Mouse (Mus musculus) heart, postnatal 36 days (tissue): ENCODE results near the gene E2f3. TPM values are rescaled to one million over a fixed set of nuclear protein-coding genes. Genes with fewer than 3 reads are reported as not detected.
A peak's percentile ranks its signal among the peaks of the same experiment; 100 is the strongest.

Experiments
- DNase-seq, 2 experiments: peaks; one replicate each; pipeline ENCODE4 v3.0.0; 2021 to 2022
- intact Hi-C: fragments of 180-260 bp; cut with DNase I; formaldehyde crosslinking; loops from one replicate; pipeline ENCODE4 v1.15.1; 2025
- total RNA-seq, 2 experiments: library from RNA; stranded (reverse); gene quantifications; 2 replicates each; pipeline ENCODE4 v1.2.3; 2021

E2f3 gene
- 1 to 10 TPM; 6.4 to 6.6 TPM for total RNA-seq

DNA sequence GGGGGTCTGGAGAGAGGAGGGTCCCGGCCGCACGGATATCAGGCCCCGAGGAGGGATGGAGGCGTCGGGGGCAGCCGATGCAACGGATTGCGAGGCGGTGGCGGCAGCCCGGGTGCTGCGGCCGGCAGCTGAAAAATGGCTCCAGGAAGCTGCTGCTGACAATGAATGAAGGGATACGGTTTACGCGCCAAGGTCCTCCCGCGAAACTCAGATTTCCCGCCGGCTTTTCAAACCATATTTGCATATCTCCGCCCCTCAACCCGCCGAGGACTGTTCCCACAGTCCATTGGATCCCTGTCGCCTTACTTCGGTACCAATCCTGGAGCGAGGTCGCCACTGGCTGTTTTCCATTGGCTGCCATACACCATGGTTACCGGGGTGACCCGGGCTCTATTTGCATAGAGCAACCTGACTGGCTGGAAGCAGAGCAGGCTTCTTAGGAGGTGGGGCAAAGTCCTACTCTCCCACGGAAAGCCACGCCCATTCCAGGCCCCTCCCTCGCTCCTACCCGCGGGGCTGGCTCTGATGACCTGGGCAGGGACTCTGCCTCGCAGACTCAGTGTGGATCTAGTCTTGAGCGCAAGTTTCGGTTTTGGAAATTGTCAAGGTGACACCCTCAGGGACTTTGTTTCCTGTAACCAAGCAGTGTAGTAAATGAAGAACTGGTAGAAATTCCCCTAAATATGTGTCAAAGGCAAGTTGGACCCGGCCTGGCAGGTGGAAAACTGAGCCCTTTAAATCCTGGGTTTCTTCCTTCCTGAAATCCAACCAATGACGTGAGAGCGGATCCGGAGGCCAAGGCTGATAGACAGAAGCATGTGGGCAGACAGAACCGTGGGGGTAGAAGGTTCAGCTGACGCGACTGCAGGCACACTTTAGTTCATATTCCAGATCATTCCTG is at the start of gene E2f3:
E2f3 (minus strand) TSS at position 209 of the 901 bp plus-strand sequence.
- peak; percentile 96 to 98 for DNase-seq
- intact Hi-C loops, result loop anchor here (1.0 to 10.0 kb wide), 4 partner anchors 101 to 1031 kb away; partner anchors contain the start of genes Cdkal1, Sox4 and Uqcrfs1

DNA sequence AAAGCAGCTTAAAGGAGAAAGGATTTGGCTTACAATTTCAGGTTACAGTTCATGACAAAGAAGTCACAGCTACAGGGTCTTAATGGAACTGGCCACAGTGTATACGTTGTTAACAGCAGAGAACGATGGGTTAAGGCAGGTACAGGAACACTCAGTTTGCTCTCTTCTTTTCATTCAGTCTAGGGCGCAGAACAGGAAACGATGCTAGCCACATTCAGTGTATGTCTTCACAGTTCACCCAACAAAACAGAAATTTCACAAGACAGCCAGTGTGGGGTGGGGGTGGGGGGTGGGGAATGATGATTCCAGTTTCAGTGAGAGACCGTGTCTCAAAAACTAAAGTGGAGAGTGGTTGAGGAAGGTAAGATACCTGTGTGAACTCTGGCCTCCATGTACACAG is 48.7 kb upstream of the E2f3 start:
- intact Hi-C loops, result no loop called here
- no peak for DNase-seq

DNA sequence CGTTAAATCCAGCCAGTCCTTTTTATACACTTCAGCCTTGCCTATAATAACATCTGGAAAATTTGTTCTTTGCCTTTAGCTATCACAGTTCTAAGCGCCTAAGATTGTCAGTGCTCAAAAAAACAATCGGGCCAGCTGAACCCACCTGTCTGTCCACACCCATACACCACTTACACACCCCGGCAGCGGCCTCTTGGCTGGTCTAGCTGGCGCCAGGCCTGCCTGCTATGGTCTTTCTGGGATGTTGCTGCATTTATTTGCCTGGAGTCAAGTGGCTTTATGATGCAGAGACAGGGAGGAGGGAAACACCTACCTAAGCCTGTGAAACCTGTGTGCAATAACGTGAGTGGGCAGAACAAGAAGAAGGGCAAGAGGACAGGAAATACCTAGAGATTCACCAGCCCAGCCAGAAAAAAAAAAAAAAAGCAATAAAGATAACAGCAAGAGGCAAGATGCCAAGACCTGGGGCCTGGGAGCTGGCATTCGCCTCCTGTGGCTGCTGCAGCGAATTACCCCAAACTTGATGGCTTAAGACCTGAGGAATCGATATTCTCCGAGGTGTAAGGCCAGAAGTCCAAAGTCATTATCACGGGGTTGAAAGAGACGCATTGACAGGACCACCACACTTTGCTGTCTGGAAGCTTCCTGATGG is 45.9 kb upstream of the E2f3 start:
- DNase-seq, result no peak
- intact Hi-C loops, result no loop called here

DNA sequence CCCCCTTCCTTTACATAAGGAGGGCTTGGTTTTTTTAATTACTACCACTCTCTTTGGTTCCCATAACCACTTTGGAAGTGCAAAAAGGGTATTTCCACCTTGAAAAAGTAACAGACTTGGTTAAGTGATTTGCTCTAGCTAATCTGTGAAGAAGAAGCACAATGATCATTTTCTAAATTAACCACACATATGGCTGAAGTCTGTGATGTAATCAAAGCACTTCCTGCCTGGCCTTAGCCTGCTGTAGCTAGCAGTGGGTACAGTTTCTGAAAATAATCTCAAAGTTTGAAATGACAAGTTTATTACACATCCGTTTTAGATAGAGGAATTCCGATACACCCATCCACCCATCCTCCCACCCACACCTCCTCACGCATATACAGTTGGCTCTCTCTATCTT is 42.0 kb upstream of the E2f3 start:
- no peak for DNase-seq
- intact Hi-C loops, result no loop called here

DNA sequence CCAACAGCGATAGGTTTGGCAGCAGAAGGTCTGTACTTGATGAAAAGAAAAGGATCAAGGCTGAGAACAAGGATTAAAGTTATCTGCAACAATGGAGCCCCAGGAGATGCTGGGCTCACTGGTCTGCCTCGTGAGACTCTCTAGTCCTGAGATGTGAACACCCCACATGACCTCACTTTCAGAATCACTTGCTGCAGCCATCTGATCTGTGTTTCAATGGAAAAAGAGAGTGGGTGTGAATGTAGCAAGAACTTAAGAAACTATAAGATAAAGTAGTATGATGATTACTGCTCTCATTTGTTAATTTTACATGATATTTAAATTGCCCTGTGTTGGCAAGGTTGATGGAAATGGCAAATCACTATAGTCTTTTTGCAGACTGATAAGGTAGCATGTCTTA is 36.6 kb upstream of the E2f3 start:
- DNase-seq, result no peak
- intact Hi-C loops, result no loop called here

DNA sequence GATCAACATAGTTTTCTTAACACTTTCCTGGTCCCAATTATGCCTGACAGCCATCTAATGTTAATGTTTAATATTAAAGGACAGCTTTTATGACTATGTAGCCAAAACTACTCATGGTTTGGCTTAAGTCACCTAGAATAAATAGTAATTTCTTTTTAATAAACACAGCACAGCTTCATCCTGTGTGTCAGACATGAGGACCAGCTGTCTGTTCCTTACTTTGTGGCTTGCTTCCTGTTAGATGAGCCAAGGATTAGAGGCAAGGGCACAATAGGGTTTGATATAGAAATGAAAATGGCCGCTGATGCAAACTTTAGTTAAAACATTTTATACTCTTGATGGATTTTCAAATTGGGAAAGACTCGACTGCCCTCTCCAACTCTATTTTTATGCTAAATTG is 32.7 kb upstream of the E2f3 start:
- intact Hi-C loops, result no loop called here

DNA sequence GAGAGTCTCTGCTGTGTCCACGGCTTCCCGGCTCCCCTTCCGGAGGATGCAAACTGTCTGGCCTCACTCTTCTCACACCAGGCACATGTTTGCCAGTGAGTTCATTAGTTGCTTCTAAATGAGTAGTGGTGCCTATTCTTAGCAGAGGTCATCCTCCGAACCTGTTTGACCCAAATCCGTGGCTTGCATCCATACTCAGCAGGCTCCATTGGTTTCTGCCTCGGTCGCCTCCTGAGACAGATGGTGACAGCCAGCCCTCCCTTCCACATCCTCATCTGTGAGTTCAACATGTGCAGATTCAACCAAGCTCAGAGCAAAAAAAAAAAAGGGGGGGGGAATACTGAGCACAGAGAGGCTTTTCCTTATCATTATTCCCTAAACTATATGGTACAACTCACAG is 31.7 kb upstream of the E2f3 start:
- intact Hi-C loops, result no loop called here
- no peak for DNase-seq

More for the DNA sequence above, 32.7 kb upstream of the E2f3 start:
- DNase-seq, result no peak

DNA sequence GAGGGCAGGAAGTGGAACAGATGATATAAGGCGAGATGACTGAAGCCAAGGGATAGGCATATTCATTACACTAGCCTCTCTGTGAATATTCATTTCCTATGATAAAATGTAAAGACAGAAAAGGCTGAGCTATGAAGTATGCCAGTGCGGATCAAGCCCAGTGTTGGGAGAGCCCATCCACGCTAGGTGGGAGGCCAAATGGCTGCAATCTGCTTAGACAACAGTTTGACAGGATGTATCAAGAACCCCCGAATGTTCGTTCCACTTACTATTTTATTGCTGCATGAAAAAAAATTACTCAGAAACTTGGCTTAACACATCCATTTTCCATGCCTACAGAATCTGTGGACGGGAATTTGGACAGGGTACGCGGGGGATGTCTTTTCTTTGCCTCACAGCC is 28.7 kb upstream of the E2f3 start:
- intact Hi-C loops, result no loop called here
- no peak for DNase-seq

DNA sequence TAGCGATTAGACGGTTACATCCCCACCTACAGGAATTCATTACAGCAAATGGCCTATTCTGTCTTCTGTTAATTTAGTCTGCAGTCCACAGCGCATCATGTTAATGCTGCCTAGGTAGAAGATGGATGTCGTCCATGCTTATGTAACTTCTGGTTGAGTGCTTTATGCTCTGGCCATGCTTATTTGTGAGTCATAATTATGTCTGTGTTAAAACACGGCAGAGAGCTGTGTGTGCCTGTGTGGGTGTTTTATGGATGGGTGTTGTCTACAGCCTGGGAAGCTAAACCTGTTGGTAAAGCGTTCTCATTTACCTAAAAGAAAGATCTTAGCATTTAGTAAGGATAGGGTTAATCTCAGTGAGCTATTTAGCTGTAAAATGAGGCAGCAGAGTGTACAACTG is 26.4 kb upstream of the E2f3 start:
- intact Hi-C loops, result no loop called here
- no peak for DNase-seq

DNA sequence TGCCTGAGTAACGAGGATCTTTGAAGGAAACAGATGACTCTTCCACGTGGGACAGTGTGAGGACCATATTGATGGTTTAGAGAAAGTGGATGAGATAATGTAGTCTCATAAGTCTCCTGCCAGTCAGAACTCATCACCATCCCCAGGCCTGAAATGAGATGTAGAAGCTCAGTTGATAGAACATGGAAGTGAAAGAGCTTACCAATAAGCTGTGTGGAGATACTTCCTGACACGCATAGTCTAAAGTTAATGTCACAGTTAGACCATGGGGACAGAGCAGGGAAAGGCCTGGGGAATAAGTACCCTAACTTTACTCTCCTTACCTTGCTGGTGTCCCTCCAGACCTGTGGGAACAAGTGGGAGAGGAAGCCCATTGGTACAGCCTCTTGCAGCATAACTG is 22.9 kb upstream of the E2f3 start:
- intact Hi-C loops, result no loop called here
- DNase-seq, result no peak

DNA sequence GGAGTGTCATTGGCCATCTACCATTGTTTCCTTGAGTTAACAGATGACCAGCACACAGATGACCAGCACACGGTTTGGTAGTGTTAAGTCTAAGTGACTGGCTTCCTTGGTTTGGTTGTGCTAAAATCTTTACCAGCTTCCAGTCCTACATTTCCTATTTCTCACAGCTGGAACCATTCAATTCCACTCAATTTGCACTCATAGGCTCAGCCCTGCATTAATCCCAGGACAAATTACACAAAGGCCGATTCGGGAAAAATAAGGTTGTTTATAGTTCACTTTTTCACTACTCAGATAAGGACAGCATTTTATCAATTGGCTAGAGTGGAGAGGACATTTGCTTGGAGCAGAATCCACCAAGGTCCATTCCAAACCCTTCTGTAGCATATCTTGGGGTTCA is 19.6 kb upstream of the E2f3 start:
- DNase-seq, result no peak
- intact Hi-C loops, result no loop called here

DNA sequence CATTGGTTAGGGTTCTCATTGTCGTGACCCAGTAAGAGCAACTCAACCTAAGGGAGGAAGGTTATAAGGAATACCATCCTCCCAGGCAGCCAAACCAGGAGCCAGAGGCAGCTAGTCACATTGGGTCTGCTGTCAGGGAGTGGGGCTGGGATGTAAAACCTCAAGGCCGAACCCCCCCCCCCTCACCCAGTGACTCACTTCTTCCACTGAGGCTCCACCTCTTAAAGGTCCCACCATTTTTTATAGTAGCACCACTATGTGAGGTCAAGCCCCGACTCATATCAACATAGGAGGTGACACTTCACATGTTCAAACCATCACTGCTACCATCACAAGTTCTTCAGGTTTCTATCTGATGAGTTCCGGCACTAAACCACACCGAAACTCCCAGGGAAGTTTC is 19.0 kb upstream of the E2f3 start:
- intact Hi-C loops, result no loop called here
- DNase-seq, result no peak

DNA sequence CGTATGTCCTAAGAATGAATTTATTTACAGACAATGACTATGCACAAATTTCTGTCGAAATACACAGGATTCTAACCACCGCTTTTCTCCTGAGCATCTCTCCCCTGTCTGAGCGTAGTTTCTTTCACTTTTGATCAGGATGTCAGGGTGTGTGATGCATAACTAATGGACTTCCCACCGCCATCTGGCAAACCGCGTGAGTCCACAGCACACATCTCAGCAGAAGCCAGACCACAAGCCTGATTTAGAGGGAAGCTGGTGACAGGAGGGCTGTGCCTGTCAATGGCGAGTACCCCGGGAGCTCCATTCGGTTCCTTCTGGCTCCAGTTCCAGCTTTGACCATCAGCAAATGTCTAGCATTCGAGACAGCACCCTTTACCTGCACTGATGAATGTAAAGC is 17.3 kb upstream of the E2f3 start:
- intact Hi-C loops, result no loop called here
- no peak for DNase-seq

DNA sequence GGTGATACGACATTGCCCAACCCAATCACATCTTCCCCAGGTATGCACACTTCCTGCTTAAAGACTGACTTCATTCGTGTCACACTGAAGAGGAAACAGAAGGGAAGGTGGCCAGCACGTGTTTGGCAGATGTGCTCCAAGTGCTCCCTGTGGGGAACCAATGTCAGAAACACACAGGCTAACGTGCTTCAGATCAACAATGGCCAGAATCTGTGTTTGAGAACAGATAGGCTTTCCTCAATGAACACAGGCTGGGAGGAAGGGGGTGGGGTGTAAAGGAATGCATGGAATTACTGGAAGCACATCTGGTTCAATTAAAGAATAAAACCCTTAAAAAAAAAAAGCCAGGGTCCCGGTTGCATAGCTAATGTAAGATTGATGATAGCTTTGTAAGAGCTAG is 15.2 kb upstream of the E2f3 start:
- intact Hi-C loops, result no loop called here
- no peak for DNase-seq

DNA sequence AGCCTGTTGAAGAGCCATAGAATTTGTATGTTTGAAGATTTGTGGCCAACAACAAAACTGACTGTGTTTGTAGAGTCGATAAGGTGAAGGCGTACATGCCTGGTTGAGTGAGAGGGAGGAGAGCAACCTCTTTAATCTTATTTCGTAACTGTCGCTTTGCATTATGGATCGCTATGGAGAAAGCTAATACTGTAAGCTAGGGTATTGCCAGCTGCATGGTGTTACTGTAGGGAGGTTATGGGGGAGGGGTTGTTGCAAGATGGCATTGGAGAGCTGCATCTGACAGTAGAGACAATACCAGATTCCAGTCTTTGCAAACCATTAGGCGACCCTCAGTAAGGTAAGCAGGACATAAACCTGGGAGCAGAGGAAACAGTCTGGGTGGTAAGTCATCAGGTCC is 2.1 kb upstream of the E2f3 start:
- no peak for DNase-seq
- intact Hi-C loops, result loop anchor here (5.0 to 10.0 kb wide), 3 partner anchors 99 to 1033 kb away; partner anchors contain the start of genes Sox4 and Uqcrfs1

DNA sequence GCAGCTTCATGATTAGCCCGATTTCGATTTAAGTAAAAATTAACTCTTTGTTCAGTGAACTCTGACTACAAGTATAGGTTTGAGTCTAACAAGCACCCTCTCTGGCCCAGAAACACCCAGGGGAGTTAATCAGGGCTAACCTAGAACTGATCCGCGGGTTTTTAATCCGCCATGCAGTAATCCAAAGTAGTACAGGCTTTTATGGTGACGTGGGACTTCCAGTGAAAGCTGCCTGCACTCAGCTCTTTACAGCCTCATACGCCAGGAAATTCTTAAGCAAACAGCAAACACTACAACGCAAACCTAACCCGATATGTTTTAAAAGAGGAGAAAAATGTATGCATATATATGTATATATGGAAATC is 875 bp upstream of the E2f3 start:
- intact Hi-C loops, result loop anchor here (1.0 to 10.0 kb wide), 4 partner anchors 101 to 1032 kb away; partner anchors contain the start of genes Cdkal1, Sox4 and Uqcrfs1
- no peak for DNase-seq

DNA sequence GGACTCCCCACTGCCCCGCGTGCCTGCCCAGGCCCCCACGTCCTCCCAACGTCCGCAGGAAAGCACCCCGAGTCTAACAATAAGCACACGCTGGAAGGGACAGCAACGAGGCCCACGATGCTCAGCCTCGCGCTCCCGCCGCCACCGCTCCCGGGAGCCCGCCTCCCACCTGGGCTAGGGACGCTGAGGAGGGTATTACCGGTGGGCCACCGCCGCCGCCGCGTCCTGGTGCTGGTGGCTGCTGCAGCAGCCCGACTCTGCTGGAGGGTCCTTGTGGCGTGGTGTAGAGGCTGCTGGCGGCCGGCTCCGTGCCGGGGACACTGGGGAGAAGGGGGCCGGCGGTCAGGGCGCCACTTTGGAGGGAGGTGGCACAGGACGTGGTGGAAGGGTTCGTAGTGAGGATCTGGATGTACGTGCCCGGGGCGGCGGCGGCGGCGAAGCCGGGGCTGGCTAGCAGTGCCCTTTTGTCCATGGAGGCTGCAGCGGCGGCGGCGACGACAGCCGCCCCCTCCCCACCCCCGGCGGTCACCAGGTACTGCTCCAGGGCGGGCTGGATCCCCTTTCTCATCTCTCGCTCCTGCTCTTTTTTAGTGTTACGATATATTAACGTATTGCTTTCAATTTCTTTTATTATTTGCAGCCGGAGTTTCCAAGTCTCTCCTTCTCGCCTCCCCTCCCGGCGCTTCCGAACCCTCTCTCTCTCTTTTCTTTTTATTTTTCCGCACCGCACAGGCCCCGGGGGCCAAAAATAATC is 585 bp downstream of the E2f3 start:
- DNase-seq, result peak; percentile 24 to 44
- intact Hi-C loops, result loop anchor here (5.0 to 10.0 kb wide), 3 partner anchors 102 to 1030 kb away; partner anchors contain the start of genes Sox4 and Uqcrfs1

DNA sequence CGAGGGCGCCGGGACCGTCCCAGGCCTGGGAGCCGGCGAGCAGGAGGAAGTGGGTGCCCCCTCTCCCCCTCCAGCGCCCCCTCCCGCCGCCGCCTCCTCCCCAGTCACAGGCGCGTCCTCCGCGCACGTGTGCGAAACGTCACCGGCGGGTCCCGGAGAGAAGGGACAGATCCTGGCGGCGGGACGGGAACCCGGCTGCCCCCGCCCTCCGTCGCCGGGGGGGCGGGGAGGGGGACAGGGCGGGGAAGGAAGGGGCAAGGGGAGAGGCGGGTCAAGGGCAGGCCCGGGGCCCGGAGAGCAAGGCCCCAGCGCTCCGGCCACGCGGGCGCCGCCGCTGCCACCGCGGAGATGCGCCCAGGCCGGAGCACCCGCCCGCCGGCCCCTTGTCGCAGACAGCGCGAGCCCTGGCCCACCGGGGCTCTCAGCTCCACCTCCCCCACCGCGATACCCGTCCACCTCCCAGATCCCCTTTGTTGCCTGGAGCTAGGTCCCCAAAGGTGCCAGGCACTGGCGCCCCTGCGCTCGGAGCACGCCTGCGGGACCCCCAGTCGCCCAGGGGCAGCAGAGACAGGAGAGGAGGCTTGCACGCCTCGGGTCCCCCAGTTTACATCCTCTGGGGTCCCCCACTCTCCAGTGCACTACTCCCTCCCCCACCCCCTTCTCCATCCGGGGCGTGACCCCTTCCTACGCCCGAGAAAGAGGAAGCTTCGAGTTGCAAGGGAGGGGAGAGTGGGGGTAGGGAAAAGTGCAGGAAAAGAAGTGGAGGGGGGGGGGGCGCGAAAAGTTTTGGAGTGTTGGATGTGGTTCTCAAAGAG is 1.4 kb downstream of the E2f3 start:
- intact Hi-C loops, result loop anchor here (5.0 to 10.0 kb wide), 5 partner anchors 37 to 1030 kb away; partner anchors contain the start of genes Sox4 and Uqcrfs1

DNA sequence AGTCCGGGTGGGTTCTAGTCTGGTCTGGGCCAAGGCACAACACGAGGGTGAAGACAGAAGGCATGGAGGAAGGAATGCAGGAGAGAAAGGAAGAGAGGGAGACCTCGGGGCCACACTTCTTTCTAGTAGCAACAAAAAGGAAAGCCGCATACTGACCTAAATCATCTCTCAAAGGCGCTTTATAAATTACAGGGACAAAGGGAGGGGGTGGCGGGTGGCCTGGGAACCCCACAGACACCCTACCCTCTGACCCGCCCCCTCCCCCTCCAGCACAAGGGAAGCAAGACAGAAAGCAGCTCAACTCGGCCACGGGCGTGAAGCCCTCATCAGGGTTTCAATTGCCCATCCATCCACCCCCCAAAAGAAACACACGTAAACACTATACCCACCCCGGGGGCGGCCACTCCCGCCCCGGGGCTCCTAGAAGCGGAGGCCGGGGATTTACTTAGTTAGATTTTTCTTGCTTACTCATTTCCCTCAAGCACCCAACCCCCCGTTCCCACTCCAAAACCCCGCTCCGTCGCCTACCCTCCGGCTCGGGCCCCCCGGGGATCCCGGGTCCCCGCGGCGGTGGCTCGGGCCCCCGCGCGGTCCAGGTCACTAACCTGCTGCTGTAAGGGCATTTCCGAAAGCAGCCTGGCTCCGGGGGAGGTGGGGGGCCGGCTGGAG is 2.2 kb downstream of the E2f3 start:
- peak; percentile 34 to 48 for DNase-seq
- intact Hi-C loops, result loop anchor here (2.0 to 10.0 kb wide), 5 partner anchors 21 to 1029 kb away; partner anchors contain the start of genes Sox4 and Uqcrfs1

More for the DNA sequence above, 1.4 kb downstream of the E2f3 start:
- peak; percentile 75 to 83 for DNase-seq
